Mouse (Mus musculus): ENCODE results near the gene Ror1.

Ror1 gene

GRCm38 (mm10) chr4:100158401-100158800 is 62.8 kb downstream of the Ror1 start:
- no peak for DNase-seq (ENCODE audit: low read depth, low spot score)

- DNase-seq (ENCODE audit: low read depth, low spot score), result peak; percentile 51
Measured at GRCm38 (mm10) chr4:100160156-100160555, 64.6 kb downstream of the Ror1 start.

GRCm38 (mm10) chr4:100165790-100166189 is 70.2 kb downstream of the Ror1 start:
- no peak for DNase-seq (ENCODE audit: low read depth, low spot score)

GRCm38 (mm10) chr4:100166871-100167270 is 71.3 kb downstream of the Ror1 start:
- no peak for DNase-seq (ENCODE audit: low read depth, low spot score)

GRCm38 (mm10) chr4:100169683-100170082 is 74.1 kb downstream of the Ror1 start:
- no peak for DNase-seq (ENCODE audit: low read depth, low spot score)

GRCm38 (mm10) chr4:100170161-100170650 is 74.6 kb downstream of the Ror1 start:
- DNase-seq (ENCODE audit: low read depth, low spot score), result no peak

- no peak for DNase-seq (ENCODE audit: low read depth, low spot score)
Measured at GRCm38 (mm10) chr4:100170743-100171142, 75.2 kb downstream of the Ror1 start.

DNA sequence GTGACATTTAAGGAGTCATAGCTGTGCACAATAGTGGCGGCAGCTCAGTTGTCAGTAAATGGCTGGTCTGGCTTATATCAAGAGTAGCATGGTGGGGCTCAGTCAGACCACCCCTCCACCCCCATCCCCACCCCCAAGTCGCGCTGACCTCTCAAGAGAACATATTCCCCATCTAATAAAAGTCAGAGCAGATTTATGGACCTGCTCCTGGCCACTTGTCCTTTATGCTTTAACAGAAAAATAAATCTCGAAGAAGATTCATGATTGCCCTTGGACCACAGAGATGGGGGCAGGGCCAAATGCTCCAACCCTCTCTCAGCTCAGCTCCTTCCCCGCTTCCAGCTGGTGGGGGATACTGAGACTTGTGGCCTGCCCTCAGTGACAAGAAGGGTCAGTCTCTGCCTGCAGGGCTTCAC is 75.9 kb downstream of the Ror1 start:
- DNase-seq (ENCODE audit: low read depth, low spot score), result no peak

- DNase-seq (ENCODE audit: low read depth, low spot score), result no peak
Measured at GRCm38 (mm10) chr4:100175594-100175993, 80.0 kb downstream of the Ror1 start.

GRCm38 (mm10) chr4:100178316-100178715 is 82.7 kb downstream of the Ror1 start:
- DNase-seq (ENCODE audit: low read depth, low spot score), result no peak

DNA sequence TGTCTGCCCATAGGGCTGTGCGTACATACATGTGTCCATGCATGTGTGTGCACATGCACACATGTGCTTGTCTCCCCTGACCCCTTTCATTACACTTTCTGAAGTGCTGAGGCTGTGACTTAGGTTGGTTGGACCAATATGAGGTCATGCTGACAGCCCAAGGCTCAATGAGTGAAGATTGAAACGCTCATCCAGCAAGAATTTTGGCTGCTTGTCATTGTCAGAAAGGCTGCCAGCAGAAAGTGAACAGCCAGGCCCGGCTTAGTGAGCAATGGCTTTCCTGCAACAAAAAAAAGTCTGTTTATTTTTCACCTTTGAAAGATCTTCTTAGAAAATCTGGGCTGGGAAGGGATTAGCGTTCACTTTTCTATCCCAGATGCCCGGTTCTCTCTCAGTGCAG is 86.1 kb downstream of the Ror1 start:
- no peak for DNase-seq (ENCODE audit: low read depth, low spot score)

DNA sequence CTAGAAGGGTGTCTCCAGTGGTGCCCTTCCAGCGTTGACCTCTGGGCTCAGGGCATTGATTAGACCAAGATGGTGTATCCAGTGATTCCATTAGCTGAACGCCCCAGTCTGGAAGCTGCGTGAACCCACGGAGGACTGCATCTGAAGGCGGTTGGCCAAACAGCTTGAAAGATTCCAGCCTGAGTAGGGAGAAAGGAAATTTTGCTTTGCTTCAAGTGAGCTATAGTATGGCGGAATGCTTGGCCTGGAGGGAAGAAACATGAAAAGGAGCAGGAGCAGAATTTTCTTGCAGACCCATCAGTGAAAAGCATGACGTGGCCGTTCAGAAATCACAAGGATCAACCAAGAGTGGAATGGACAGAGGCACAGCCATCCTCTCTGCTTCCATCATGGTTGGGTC is 91.2 kb downstream of the Ror1 start:
- DNase-seq (ENCODE audit: low read depth, low spot score), result no peak

DNA sequence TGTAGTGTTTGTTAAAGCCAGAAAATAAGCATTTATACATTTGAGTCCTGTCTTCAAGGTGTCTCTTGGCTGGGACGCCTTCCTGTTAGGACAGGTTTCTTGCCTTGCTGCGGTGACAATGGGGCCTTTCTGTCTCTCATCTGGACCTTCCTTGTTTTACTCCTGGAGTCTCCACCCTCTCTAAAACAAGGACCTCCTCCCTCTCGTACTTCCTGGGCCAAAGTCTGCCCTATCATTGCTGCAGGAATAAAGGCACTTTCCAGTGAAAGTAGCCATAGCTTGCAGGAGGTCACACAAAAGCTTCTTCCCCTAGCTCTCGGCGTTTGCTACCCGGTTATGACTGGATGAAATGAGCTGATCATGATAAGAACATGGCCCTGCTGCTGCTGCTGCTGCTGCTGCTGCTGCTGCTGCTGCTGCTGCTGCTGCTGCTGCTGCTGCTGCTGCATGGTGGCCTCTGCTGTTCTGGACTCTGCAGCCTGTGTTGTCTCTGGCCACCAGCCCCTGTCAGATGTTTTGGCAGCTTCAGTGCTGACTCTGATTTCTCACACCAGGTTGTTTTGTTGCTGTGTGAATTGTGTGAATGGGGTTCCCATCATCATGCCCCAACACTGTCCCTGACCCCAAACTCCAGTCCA is 92.1 kb downstream of the Ror1 start:
- DNase-seq (ENCODE audit: low read depth, low spot score), result no peak

GRCm38 (mm10) chr4:100188201-100188699 is 92.7 kb downstream of the Ror1 start:
- DNase-seq (ENCODE audit: low read depth, low spot score), result no peak

DNA sequence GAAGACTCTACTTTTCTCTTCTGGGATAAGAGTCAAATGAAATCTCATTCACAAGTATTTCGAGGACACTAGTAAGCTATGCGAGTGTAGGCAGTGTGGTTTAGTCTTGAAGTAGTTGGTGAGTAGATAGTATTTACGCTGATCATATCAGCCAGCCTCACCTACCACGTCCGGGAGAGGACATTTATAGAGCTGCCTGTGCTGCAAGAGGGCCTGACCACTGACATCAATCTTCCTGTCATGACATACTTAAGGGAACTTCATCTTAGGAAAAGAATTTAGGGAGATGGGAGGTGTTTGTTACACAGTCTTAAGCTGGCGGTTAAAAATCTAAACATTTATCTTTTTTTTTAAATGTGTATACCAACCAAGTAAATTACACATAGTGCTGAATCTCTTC is 95.9 kb downstream of the Ror1 start:
- no peak for DNase-seq (ENCODE audit: low read depth, low spot score)

- peak; percentile 35 for DNase-seq (ENCODE audit: low read depth, low spot score)
Measured at GRCm38 (mm10) chr4:100194136-100194535, 98.5 kb downstream of the Ror1 start.

DNA sequence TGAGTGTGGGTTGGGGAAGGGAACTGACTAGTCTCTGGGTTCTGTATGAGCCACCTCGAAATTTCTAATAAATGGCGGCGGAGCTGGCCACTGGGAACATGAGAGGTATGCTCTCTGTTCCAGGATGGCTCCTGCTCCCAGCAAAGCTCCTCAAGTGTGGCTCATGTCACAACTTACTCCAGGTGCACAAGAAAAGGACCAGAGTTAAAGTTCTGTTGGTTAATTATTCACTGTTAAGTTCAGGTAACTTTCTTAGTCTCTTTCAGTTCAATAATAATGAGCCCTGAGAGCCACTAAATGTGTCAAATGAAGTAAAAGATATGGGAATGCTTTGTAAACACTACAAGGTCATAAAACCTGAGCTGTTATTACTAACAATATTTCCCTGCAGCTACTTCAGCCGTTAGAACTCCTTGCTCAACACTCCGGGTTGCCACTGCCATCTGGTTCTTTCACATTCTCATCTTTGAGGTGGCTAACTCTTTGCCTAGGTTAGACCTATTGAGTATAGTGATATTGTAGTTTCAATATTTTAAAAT is 100.7 kb downstream of the Ror1 start:
- no peak for DNase-seq (ENCODE audit: low read depth, low spot score)

GRCm38 (mm10) chr4:100198275-100198674 is 102.7 kb downstream of the Ror1 start:
- no peak for DNase-seq (ENCODE audit: low read depth, low spot score)

DNA sequence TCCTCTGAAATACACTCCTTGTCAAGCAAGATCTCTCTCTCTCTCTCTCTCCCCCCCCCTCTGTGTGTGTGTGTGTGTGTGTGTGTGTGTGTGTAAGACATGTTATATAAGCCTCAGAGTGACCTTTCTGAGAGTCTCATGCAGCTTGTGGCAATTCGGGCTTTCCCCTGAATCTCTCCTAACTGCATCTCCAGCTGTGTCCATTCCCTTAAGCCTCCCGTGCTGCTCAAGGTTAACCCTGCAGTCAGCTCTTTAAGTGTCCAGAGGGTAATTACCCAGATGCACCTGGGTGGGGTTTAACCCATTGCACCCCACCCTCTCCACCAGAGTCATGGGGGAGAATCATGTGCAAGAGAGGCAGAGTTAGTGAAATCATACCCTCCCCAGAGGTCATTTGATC is 105.7 kb downstream of the Ror1 start:
- no peak for DNase-seq (ENCODE audit: low read depth, low spot score)

DNA sequence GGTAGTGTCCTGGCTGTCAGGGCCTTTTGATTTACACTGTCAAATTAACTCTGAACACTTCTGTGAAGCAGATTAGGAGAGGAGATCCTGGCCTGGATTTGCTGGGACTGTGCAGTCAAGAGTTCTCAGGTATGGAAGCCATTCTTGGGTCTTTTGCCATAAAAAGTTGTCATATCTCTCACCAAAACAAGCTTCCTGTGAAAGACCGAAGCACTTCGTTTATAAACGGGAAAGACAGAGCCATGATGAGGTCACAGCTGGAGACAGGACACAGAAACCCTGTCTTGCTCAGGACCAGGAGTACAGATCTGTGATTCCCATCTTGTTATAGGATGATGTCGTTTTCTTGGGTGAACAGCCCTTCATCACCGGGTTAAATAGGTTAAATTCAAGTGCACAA is 107.5 kb downstream of the Ror1 start:
- no peak for DNase-seq (ENCODE audit: low read depth, low spot score)

DNA sequence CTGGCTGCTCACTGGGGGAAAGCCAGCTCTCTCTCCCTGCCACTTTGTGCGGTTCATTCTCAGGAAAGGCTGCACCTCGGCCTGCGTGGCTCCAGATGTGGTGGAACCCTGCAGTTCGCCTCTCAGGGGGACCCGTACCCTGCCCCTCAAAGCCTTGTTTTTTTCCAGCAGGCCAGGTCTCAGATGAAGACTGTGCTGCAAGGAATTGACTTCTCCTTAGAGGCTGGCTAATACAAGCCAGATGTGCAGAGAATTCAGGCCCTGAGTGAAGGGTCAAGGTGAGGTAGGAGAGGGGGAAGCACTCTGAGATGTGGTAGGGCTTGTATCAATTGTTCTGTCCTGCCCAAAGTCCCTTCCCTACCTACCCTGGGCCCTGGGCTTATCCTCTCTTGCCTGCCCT is 108.1 kb downstream of the Ror1 start:
- no peak for DNase-seq (ENCODE audit: low read depth, low spot score)

DNA sequence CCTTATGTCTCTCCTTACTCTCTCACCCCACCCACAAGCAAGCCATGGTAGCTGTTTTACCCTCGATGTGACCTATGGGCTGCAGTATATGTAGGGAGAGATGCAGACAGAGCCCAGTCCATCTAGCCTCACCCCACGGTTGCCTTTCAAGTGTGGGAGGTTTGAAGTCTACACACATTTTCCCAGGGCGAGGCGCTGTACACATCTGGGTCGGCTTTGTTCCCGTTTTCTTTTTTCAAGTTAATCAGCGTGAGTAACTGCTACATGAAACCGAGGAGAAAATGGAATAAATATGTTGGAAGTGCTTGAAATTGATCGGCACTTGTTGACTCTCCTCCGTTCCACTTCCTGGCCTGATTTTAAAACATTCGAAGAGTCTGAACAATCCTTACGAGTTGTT is 108.8 kb downstream of the Ror1 start:
- no peak for DNase-seq (ENCODE audit: low read depth, low spot score)

GRCm38 (mm10) chr4:100208081-100208480 is 112.5 kb downstream of the Ror1 start:
- DNase-seq (ENCODE audit: low read depth, low spot score), result no peak
